Mouse (Mus musculus) neutrophil, adult 65 days (primary cell): ENCODE data around the gene Mrps18c. TPM values are rescaled to one million over a fixed set of nuclear protein-coding genes. Genes with fewer than 3 reads are reported as not detected.

Source experiments
- total RNA-seq: library from RNA; stranded (reverse); gene quantifications from 2 replicates; pipeline ENCODE4 v1.2.4, GENCODE M21; 2023

Gene Mrps18c
- 36.0 and 58.5 TPM in 2 replicates for total RNA-seq

GRCm38 (mm10) chr5:100798165-100798860, at the start of gene Mrps18c, which contains the start of gene Helq:
Gene Mrps18c (plus strand): TSS chr5:100798627.
Gene Helq (minus strand): TSS chr5:100798598.

GRCm38 (mm10) chr5:100820483-100821184, 22.2 kb downstream of the Mrps18c start, which contains the start of gene Abraxas1:
Gene Abraxas1 (minus strand): TSS chr5:100820965.

GRCm38 (mm10) chr5:100845485-100845847, 47.0 kb downstream of the Mrps18c start, which contains the start of gene Gpat3:
Gene Gpat3 (plus strand): TSS chr5:100845713.

Other genes starting within 250 kb of the Mrps18c start
- gene Plac8, start 226.4 kb upstream of the Mrps18c start, total RNA-seq: 422 and 486 TPM in 2 replicates
- 8.0 and 10.3 TPM in 2 replicates for gene Coq2, start 123.5 kb upstream of the Mrps18c start, total RNA-seq
- 13.7 and 15.2 TPM in 2 replicates for gene Hpse, start 78.9 kb upstream of the Mrps18c start, total RNA-seq
- 2.4 and 5.4 TPM in 2 replicates for gene Helq, start within 50 bp of the Mrps18c start, total RNA-seq
- gene Abraxas1, start 22.3 kb downstream of the Mrps18c start, total RNA-seq: 1.9 and 3.3 TPM in 2 replicates
- 26.1 and 33.1 TPM in 2 replicates for gene Gpat3, start 47.1 kb downstream of the Mrps18c start, total RNA-seq